In genomic region chr15:54177221-54177620, GRCm38 (mm10) we compare ENCODE assay signal across 20 mouse cellular contexts.
"Had no signal": no experiment of that assay in that cellular context is flagged by ENCODE, and none has a peak within 500 bp of the region (broad histone marks: within the 10 kb centered on the region; RNA-seq: fewer than 3 reads in every experiment).

No protein-coding gene starts in this region.

- H3K4me2 ChIP-seq: limb, embryonic 15.5 days; liver, embryonic 11.5 days; lung, embryonic 14.5 days; midbrain, embryonic 13.5 days; neural tube, embryonic 13.5 days had no signal

- H3K4me3 ChIP-seq: left cerebral cortex, adult 2 months; limb, embryonic 15.5 days; midbrain, embryonic 13.5 days; myocyte; neural tube, embryonic 13.5 days had no signal

- H3K27ac ChIP-seq: kidney, postnatal 0 days; left cerebral cortex, adult 2 months; limb, embryonic 15.5 days; liver, embryonic 14.5 days; macrophage; midbrain, embryonic 13.5 days; neural tube, embryonic 13.5 days had no signal

- H3K9me3 ChIP-seq: limb, embryonic 15.5 days; midbrain, embryonic 13.5 days; neural tube, embryonic 13.5 days had no signal

- DNase-seq: kidney, adult 2 months; kidney, postnatal 36 days; layer of hippocampus, postnatal 36 days; liver, postnatal 0 days; lung, embryonic 14.5 days; retina, postnatal 1 day; spleen, adult 18-20 months; thymus, adult 18-20 months; thymus, postnatal 36 days had no signal

- ATAC-seq: liver, postnatal 0 days; lung, postnatal 0 days; midbrain, embryonic 13.5 days; midbrain, embryonic 16.5 days had no signal

- H3K36me3 ChIP-seq: limb, embryonic 15.5 days; midbrain, embryonic 13.5 days; neural tube, embryonic 13.5 days had no signal

- H3K27me3 ChIP-seq: limb, embryonic 15.5 days; midbrain, embryonic 13.5 days; neural tube, embryonic 13.5 days had no signal

- H3K9ac ChIP-seq: limb, embryonic 15.5 days; liver, embryonic 14.5 days; liver, postnatal 0 days; lung, embryonic 14.5 days; midbrain, embryonic 13.5 days; neural tube, embryonic 13.5 days had no signal

- H3K4me1 ChIP-seq: limb, embryonic 15.5 days; midbrain, embryonic 13.5 days; neural tube, embryonic 13.5 days had no signal
